Mouse (Mus musculus) forebrain, embryonic 11.5 days (tissue): ENCODE data around the gene Nrip2. TPM values are rescaled to one million over a fixed set of nuclear protein-coding genes. Genes with fewer than 3 reads are reported as not detected.
A peak's percentile ranks its signal among the peaks of the same experiment; 100 is the strongest.

Source experiments
- ATAC-seq: fragments of 200-750 bp; cut with Nextera tagmentation; replicated peaks from 2 replicates; pipeline ENCODE4 v1.8.0; 2017; ENCODE audit warnings: moderate TSS enrichment; ENCODE audit not compliant: low FRiP score
- DNase-seq: peaks from one replicate; pipeline ENCODE4 v3.0.0-alpha.2; 2017; ENCODE audit warnings: low spot score
- H3K27ac ChIP-seq: fragments of 300-500 bp; sonication (generic); 2 replicates; pipeline ENCODE4 v1.5.1; 2014; ENCODE audit warnings: low read depth, low read length
- H3K27me3 ChIP-seq: fragments of 300-500 bp; sonication (generic); 2 replicates; pipeline ENCODE4 v1.6.1; 2014; ENCODE audit warnings: mild to moderate bottlenecking, low read length, mixed read lengths; ENCODE audit not compliant: control insufficient read depth, insufficient read depth
- H3K36me3 ChIP-seq: fragments of 300-500 bp; sonication (generic); 2 replicates; pipeline ENCODE4 v1.6.1; 2014; ENCODE audit warnings: mild to moderate bottlenecking, low read length, moderate library complexity, mixed read lengths; ENCODE audit not compliant: control insufficient read depth, insufficient read depth
- H3K4me1 ChIP-seq: fragments of 300-500 bp; sonication (generic); replicated peaks from 2 replicates; pipeline ENCODE4 v1.6.1; 2014; ENCODE audit warnings: low read length, mixed read lengths; ENCODE audit not compliant: control insufficient read depth, insufficient read depth
- H3K4me2 ChIP-seq: fragments of 300-500 bp; sonication (generic); 2 replicates; pipeline ENCODE4 v1.6.1; 2014; ENCODE audit warnings: low read depth, mild to moderate bottlenecking, low read length, moderate library complexity, mixed read lengths; ENCODE audit not compliant: severe bottlenecking
- H3K4me3 ChIP-seq: fragments of 300-500 bp; sonication (generic); 2 replicates; pipeline ENCODE4 v1.5.1; 2014; ENCODE audit warnings: low read depth, low read length
- H3K9ac ChIP-seq: fragments of 300-500 bp; sonication (generic); 2 replicates; pipeline ENCODE4 v1.6.1; 2014; ENCODE audit warnings: low read length
- H3K9me3 ChIP-seq: fragments of 300-500 bp; sonication (generic); 2 replicates; pipeline ENCODE4 v1.6.1; 2016; ENCODE audit warnings: low read length, mixed read lengths; ENCODE audit not compliant: control insufficient read depth
- WGBS: fragments of 180-500 bp; shearing (Covaris S2); extraction: QIAGEN DNeasy Blood & Tissue Kit; methylation state at CpG from one replicate; pipeline ENCODE4 v1.1.7; 2014; 5-methylcytosine and 5-hydroxymethylcytosine counted together
- polyA plus RNA-seq: library from polyadenylated mRNA; unstranded; fragments of >200 nt; fragmentation: Nextera tagmentation; extraction: Ambion mirVana; gene quantifications from 2 replicates; pipeline ENCODE4 v1.2.1, GENCODE M21; 2014

Gene Nrip2
- polyA plus RNA-seq, 1 experiment from 2014 or later = 2.7 TPM

DNA sequence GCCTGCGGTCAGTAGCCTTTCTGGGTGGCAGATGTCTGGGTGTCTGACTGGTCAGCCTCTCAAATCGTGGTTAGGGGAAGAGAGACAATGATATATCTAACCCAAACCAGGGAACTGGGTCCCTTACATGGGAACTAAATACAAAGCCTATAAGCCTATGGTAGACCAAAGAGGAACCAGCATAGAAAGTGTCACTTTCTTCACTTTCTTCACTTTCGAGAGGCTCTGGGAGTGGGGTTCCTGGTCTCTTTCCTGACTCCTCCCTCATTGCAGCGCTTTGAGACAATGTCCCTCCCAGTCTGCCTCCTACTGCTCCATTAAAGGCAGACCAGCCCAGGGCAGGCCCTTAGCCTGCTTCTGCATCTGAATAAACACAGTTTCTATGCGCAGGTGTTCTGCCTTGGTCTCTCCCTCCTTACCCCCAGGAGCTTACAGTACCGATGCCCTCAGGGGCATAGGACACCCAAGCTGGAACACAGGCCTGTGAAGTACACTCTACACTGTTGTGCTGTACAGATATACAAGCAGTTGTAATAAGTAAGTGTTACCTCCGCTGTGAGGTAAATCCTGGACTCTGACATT lies 9.5 kb downstream of the Nrip2 start:
- no peak for ATAC-seq
- Histone ChIP-seq H3K27me3 (no peaks in the 10 kb centered on the region), H3K4me3 (no peak overlapping the region), H3K9me3 (no peaks in the 10 kb centered on the region), H3K4me2 (no peak overlapping the region), H3K27ac (no peak overlapping the region), H3K9ac (no peak overlapping the region), H3K4me1 (no peaks in the 10 kb centered on the region), H3K36me3 (peaks cover 18% of the 10 kb centered on the region)
- DNase-seq = peak; percentile 19
- 87% methylated on average over 7 of the region's 7 CpGs for WGBS

DNA sequence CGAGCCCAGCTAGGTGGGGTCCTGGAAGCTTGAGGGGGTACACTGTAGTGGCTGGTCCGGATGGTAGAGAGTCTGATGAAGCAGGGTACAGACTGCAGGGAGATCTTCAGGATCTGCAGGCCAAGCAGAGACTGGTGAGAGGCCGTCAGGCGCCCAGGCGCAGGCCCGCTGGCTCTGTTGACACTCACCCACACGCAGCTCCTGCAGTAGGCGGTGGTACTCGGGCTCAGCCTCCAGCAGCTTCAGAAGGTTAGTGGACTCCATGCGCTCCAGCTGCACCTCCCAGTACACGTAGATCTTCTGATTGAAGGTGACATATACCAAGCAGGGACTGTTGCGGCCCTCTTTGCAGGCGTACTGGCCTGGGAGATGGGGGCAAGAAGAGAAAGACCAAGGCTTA lies 11.2 kb downstream of the Nrip2 start:
- Histone ChIP-seq H3K27me3 (no peaks in the 10 kb centered on the region), H3K4me3 (no peak overlapping the region), H3K36me3 (peaks cover 18% of the 10 kb centered on the region), H3K9me3 (no peaks in the 10 kb centered on the region), H3K4me1 (no peaks in the 10 kb centered on the region), H3K27ac (no peak overlapping the region), H3K4me2 (no peak overlapping the region), H3K9ac (no peak overlapping the region)
- WGBS = 94% methylated on average over 13 of the region's 13 CpGs
- ATAC-seq (no peak), DNase-seq (no peak)

DNA sequence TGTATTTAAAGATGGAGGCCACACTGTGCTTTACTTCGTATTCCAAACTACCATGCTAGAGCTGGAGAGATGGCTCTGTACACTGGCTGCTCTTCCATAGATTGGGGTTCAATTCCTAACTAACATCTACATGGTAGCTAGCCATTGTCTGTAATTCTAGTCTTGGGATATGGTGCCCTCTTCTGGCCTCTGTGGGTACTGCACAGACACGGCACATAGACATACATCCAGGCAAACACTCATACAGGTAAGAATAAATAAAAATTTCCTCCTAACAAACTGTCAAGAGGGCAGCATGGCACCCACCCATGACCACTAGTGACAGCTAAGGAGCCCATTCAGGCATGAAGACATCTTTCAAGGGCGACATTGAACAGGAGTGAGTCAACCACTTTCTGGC lies 12.0 kb downstream of the Nrip2 start:
- no peaks in the 10 kb centered on the region for H3K9me3 ChIP-seq
- no peaks in the 10 kb centered on the region for H3K4me1 ChIP-seq
- peak; percentile 86 for DNase-seq
- H3K9ac ChIP-seq = no peak overlapping the region
- 21% methylated on average over 3 of the region's 3 CpGs for WGBS
- no peaks in the 10 kb centered on the region for H3K27me3 ChIP-seq
- peaks cover 18% of the 10 kb centered on the region for H3K36me3 ChIP-seq
- ATAC-seq = peak; percentile 17; the same call in 1 of the 2 replicates
- H3K4me3 ChIP-seq = no peak overlapping the region
- H3K4me2 ChIP-seq = no peak overlapping the region
- H3K27ac ChIP-seq = no peak overlapping the region

DNA sequence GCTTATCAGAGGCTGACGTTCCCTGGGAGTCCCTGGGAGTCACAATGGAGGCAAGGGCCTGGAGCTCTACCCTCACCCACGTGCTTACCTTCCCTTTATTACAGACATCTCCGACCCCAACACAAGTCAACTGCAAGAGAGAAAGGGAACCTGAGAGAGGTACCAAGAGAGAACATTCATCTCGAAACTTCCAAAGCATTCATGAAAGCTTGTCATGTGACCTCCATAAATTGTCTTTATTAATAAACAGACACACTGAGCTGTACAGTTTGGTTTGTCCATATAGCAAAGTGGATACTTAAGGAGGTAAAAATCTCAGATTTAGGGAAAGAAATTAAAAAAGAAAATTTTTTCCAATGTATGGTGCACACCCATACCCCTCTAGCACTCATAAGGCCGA lies 17.1 kb downstream of the Nrip2 start:
- 91% methylated on average over 5 of the region's 5 CpGs for WGBS

DNA sequence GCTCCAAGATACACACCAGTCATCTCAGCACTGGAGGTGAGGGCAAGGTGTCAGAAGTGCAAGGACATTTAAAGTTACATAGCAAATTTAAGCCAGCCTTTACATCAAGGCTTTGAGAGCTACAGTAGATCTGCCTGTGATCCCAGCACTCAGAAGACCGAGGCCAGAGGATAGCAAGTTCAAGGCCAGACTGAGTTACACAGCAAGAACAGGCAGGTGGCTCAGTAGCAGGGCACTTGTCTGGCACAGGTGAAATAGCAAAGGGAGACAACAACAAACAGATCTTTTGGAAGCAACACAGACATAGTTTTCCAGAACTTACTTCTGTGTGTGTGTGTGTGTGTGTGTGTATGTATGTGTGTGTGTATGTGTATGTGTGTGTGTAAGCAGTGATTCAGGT lies 19.0 kb downstream of the Nrip2 start:
- H3K4me2 ChIP-seq = no peak overlapping the region
- DNase-seq = peak; percentile 26
- H3K27me3 ChIP-seq = no peaks in the 10 kb centered on the region
- no peak overlapping the region for H3K4me3 ChIP-seq
- ATAC-seq = no peak
- no peaks in the 10 kb centered on the region for H3K9me3 ChIP-seq
- H3K27ac ChIP-seq = no peak overlapping the region
- H3K4me1 ChIP-seq = no peaks in the 10 kb centered on the region
- 88% methylated on average over 1 of the region's 1 CpGs for WGBS
- no peaks in the 10 kb centered on the region; the same call in 1 of the 2 replicates for H3K36me3 ChIP-seq
- no peak overlapping the region for H3K9ac ChIP-seq

More for the DNA sequence above, 17.1 kb downstream of the Nrip2 start:
- H3K27me3 ChIP-seq = no peaks in the 10 kb centered on the region
- DNase-seq (peak; percentile 37), ATAC-seq (no peak)
- no peak overlapping the region for H3K4me2 ChIP-seq
- H3K4me1 ChIP-seq = no peaks in the 10 kb centered on the region
- no peaks in the 10 kb centered on the region for H3K9me3 ChIP-seq
- H3K9ac ChIP-seq = no peak overlapping the region
- peaks cover 6% of the 10 kb centered on the region; the same call in 1 of the 2 replicates for H3K36me3 ChIP-seq
- no peak overlapping the region for H3K27ac ChIP-seq
- H3K4me3 ChIP-seq = no peak overlapping the region

DNA sequence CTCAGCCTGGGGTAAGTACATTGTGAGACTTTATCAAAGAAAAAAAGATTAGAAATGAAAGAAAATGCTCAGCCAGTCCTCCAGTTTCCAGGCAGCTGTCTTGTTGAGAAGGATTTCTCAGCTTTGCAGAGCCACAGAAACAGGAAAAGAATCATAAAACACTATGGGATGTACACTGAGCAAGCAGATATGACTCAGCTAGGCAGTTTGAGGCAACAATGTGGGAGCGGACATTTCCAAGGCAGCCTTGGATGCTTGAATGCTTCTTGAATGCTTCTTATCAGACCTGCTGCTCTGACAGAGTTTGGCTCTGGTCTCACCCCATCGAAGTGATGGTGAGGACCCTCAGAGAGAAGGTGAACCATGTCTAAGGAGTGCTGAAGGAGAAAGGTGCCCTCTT lies 21.9 kb downstream of the Nrip2 start:
- Histone ChIP-seq H3K27me3 (no peaks in the 10 kb centered on the region), H3K9me3 (no peaks in the 10 kb centered on the region), H3K9ac (no peak overlapping the region), H3K36me3 (no peaks in the 10 kb centered on the region; the same call in 1 of the 2 replicates), H3K4me2 (no peak overlapping the region), H3K4me1 (no peaks in the 10 kb centered on the region; the same call in 1 of the 2 replicates), H3K4me3 (no peak overlapping the region), H3K27ac (no peak overlapping the region)
- DNase-seq = no peak
- no peak for ATAC-seq
- 96% methylated on average over 2 of the region's 2 CpGs for WGBS

DNA sequence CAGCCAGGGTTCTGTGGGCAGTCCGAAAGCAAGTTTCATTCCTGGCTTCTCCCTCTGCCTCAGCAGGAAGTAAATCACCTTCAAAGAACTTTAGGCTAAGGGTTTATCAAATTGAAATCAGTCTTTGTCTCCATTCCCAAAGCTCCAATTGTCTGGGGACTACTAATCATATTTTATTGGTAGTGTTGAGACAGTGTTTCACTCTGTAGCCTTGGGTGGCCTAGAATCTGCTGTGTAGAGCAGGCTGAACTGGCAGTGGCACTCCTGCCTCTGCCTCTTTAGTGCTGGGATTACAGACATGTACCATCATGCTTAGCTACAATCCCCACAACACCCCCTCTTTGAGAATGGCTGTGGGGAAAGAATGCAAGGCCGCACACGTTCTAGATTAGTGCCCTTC lies 22.4 kb downstream of the Nrip2 start:
- no peak overlapping the region for H3K9ac ChIP-seq
- H3K27ac ChIP-seq = no peak overlapping the region
- no peak overlapping the region for H3K4me2 ChIP-seq
- DNase-seq (no peak), ATAC-seq (no peak)
- 88% methylated on average over 3 of the region's 3 CpGs for WGBS
- no peaks in the 10 kb centered on the region; the same call in 1 of the 2 replicates for H3K4me1 ChIP-seq
- H3K9me3 ChIP-seq = no peaks in the 10 kb centered on the region
- H3K4me3 ChIP-seq = no peak overlapping the region
- no peaks in the 10 kb centered on the region for H3K27me3 ChIP-seq
- no peaks in the 10 kb centered on the region; the same call in 1 of the 2 replicates for H3K36me3 ChIP-seq

DNA sequence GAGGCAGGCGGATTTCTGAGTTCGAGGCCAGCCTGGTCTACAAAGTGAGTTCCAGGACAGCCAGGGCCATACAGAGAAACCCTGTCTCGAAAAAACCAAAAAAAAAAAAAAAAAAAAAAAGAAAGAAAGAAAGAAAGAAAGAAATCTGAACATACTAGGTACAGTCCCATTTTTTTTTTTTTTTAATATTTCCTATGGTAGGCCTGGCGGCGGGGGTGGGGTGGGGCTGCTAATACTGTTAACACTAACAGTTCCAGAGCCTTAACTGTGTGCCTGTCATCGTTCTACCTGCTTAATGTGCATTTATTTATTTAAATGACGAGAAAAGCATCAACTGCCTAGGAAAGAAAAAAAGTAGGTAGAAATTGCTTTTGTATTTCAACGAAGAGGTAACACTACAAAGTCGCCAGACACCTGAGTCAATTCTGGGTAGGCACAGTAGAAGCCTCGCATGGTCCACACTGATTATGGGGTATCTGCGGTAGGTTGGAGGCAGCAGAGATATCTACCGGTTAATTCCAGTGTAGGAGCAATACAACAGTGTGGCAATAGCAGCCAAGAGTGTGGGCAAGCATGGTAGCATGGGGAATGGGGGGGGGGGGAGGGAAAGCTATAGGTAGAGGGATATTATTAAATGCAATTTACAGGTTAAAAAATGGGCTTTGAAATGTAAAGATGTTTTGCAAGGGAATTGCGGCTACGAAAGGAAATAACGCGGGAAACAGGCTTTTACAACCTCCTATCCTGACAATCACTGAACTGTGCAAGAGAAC lies 24.6 kb downstream of the Nrip2 start:
- peak overlapping the region; percentile 74 for H3K9ac ChIP-seq
- WGBS = 52% methylated on average over 15 of the region's 16 CpGs
- DNase-seq = no peak
- H3K4me3 ChIP-seq = peak overlapping the region; percentile 51
- H3K27ac ChIP-seq = no peak overlapping the region
- peak overlapping the region; percentile 45 for H3K4me2 ChIP-seq
- peak; percentile 48 for ATAC-seq
- no peaks in the 10 kb centered on the region for H3K27me3 ChIP-seq
- peaks cover 4% of the 10 kb centered on the region; the same call in 1 of the 2 replicates for H3K36me3 ChIP-seq
- no peaks in the 10 kb centered on the region for H3K9me3 ChIP-seq
- no peaks in the 10 kb centered on the region; the same call in 1 of the 2 replicates for H3K4me1 ChIP-seq
